Mouse (Mus musculus) embryonic facial prominence, embryonic 13.5 days (tissue): Measurements from ENCODE around the gene Cog1. TPM values are rescaled to one million over a fixed set of nuclear protein-coding genes. Genes with fewer than 3 reads are reported as not detected.

Experiments
- ATAC-seq: fragments of 200-750 bp; cut with Nextera tagmentation; 2 replicates; pipeline ENCODE4 v1.8.0; 2017; ENCODE audit warnings: low read depth; ENCODE audit not compliant: insufficient number of reproducible peaks, insufficient read depth, low FRiP score, low TSS enrichment
- H3K27ac ChIP-seq: fragments of 300-500 bp; sonication (generic); 2 replicates; pipeline ENCODE4 v1.5.1; 2015; ENCODE audit warnings: moderate library complexity, mild to moderate bottlenecking, inconsistent platforms
- H3K27me3 ChIP-seq: fragments of 300-500 bp; sonication (generic); 2 replicates; pipeline ENCODE4 v1.6.1; 2015; ENCODE audit warnings: mild to moderate bottlenecking, inconsistent platforms
- H3K36me3 ChIP-seq: fragments of 300-500 bp; sonication (generic); 2 replicates; pipeline ENCODE4 v1.6.1; 2015; ENCODE audit warnings: mild to moderate bottlenecking, inconsistent platforms
- H3K4me1 ChIP-seq: fragments of 300-500 bp; sonication (generic); 2 replicates; pipeline ENCODE4 v1.6.1; 2015; ENCODE audit warnings: inconsistent platforms
- H3K4me2 ChIP-seq: fragments of 300-500 bp; sonication (generic); 2 replicates; pipeline ENCODE4 v1.6.1; 2015; ENCODE audit warnings: moderate library complexity, mild to moderate bottlenecking, inconsistent platforms
- H3K4me3 ChIP-seq: fragments of 300-500 bp; sonication (generic); 2 replicates; pipeline ENCODE4 v1.5.1; 2015; ENCODE audit warnings: mild to moderate bottlenecking, inconsistent platforms
- H3K9ac ChIP-seq: fragments of 300-500 bp; sonication (generic); 2 replicates; pipeline ENCODE4 v1.6.1; 2015; ENCODE audit warnings: mild to moderate bottlenecking, inconsistent platforms
- H3K9me3 ChIP-seq: fragments of 300-500 bp; sonication (generic); 2 replicates; pipeline ENCODE4 v1.6.1; 2016; ENCODE audit warnings: inconsistent platforms
- WGBS: fragments of 180-500 bp; shearing (Covaris S2); methylation state at CpG from one replicate; pipeline ENCODE4 v1.1.7; 2015; ENCODE audit warnings: mixed read lengths; 5-methylcytosine and 5-hydroxymethylcytosine counted together
- polyA plus RNA-seq: library from polyadenylated mRNA; unstranded; fragments of >200 nt; fragmentation: Nextera tagmentation; extraction: Ambion mirVana; gene quantifications from 2 replicates; pipeline ENCODE4 v1.2.1, GENCODE M21; 2015

Gene Cog1
- polyA plus RNA-seq, 1 experiment from 2014 or later: 24.3 TPM

- 78% methylated on average over 4 of the region's 4 CpGs for WGBS
- H3K27me3 ChIP-seq: no peaks in the 10 kb centered on the region
- peaks cover 74% of the 10 kb centered on the region for H3K36me3 ChIP-seq
- H3K4me3 ChIP-seq: no peak overlapping the region
- no peak for ATAC-seq
- no peak overlapping the region for H3K9ac ChIP-seq
- no peak overlapping the region for H3K27ac ChIP-seq
- no peaks in the 10 kb centered on the region for H3K9me3 ChIP-seq
- H3K4me2 ChIP-seq: no peak overlapping the region
- peaks cover 16% of the 10 kb centered on the region; the same call in 1 of the 2 replicates for H3K4me1 ChIP-seq
Observed at GRCm38 (mm10) chr11:113669711-113670110, 20.7 kb downstream of the Cog1 start.

- no peaks in the 10 kb centered on the region for H3K9me3 ChIP-seq
- no peak overlapping the region for H3K4me3 ChIP-seq
- peaks cover 6% of the 10 kb centered on the region; the same call in 1 of the 2 replicates for H3K4me1 ChIP-seq
- no peak overlapping the region for H3K9ac ChIP-seq
- H3K27me3 ChIP-seq: no peaks in the 10 kb centered on the region
- 93% methylated on average over 4 of the region's 4 CpGs for WGBS
- ATAC-seq: no peak
- no peak overlapping the region for H3K27ac ChIP-seq
- H3K36me3 ChIP-seq: peaks cover 77% of the 10 kb centered on the region
- H3K4me2 ChIP-seq: no peak overlapping the region
Observed at GRCm38 (mm10) chr11:113673614-113674013, 24.6 kb downstream of the Cog1 start.

DNA sequence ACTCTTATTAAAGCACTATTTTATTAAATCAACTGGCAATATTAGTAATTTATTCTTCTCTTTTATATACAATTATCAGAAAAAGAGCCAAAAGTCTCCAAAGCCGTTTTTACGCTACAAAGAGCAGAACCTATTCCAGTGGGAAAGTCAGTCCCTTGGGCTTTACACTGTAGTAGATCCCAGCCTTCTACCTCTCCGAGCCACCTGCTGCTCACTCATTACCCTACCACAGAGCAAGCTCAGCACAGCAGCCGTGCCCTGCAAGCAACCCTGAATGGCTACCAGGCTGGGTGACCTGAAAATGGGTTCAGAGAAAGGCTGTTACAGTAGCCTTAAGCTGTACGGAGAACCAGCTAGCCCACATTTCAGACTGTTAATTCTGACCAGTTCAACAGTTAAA is 25.6 kb downstream of the Cog1 start:
- H3K36me3 ChIP-seq: peaks cover 70% of the 10 kb centered on the region
- H3K4me2 ChIP-seq: no peak overlapping the region
- H3K27ac ChIP-seq: no peak overlapping the region
- no peak for ATAC-seq
- peaks cover 6% of the 10 kb centered on the region; the same call in 1 of the 2 replicates for H3K4me1 ChIP-seq
- no peaks in the 10 kb centered on the region for H3K9me3 ChIP-seq
- no peak overlapping the region for H3K9ac ChIP-seq
- 86% methylated on average over 5 of the region's 5 CpGs for WGBS
- no peak overlapping the region for H3K4me3 ChIP-seq
- H3K27me3 ChIP-seq: no peaks in the 10 kb centered on the region

DNA sequence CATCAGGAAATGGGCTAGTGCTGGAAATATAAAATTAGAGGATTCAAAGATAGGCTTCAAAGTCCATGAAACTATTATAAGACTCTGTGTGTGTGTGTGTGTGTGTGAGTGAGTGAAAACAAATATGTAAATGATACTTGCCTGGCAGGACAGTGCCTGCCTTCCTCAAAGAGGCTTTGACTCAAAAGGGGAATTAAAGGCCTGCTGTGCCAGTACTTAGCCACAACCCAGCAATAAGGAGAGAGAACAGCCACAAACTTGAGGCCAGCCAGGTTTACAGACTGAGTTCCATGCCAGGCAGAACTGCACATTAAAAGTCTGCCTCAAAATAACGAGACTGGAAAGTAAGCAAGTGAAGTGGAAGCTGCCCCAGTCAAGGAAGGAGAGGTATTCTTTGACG is 27.9 kb downstream of the Cog1 start:
- Histone ChIP-seq H3K4me2 (no peak overlapping the region), H3K4me3 (no peak overlapping the region), H3K27ac (peak overlapping the region; percentile 19; the same call in 1 of the 2 replicates), H3K9ac (no peak overlapping the region), H3K27me3 (no peaks in the 10 kb centered on the region), H3K36me3 (peaks cover 50% of the 10 kb centered on the region), H3K9me3 (no peaks in the 10 kb centered on the region), H3K4me1 (peaks cover 18% of the 10 kb centered on the region; the same call in 1 of the 2 replicates)
- 75% methylated on average over 2 of the region's 2 CpGs for WGBS
- no peak for ATAC-seq

- Histone ChIP-seq H3K4me2 (no peak overlapping the region), H3K9me3 (no peaks in the 10 kb centered on the region), H3K4me3 (no peak overlapping the region), H3K27me3 (no peaks in the 10 kb centered on the region), H3K36me3 (peaks cover 45% of the 10 kb centered on the region), H3K27ac (peak overlapping the region; percentile 19; the same call in 1 of the 2 replicates), H3K4me1 (peaks cover 19% of the 10 kb centered on the region), H3K9ac (no peak overlapping the region)
- WGBS: 81% methylated on average over 2 of the region's 2 CpGs
- ATAC-seq: no peak
Observed at GRCm38 (mm10) chr11:113677378-113677777, 28.4 kb downstream of the Cog1 start.

GRCm38 (mm10) chr11:113678373-113678772 is 29.4 kb downstream of the Cog1 start:
- H3K9ac ChIP-seq: no peak overlapping the region
- no peak overlapping the region for H3K27ac ChIP-seq
- no peak for ATAC-seq
- no peak overlapping the region for H3K4me3 ChIP-seq
- H3K36me3 ChIP-seq: peaks cover 35% of the 10 kb centered on the region
- no peaks in the 10 kb centered on the region for H3K27me3 ChIP-seq
- no peaks in the 10 kb centered on the region for H3K9me3 ChIP-seq
- 84% methylated on average over 8 of the region's 8 CpGs for WGBS
- H3K4me1 ChIP-seq: peaks cover 24% of the 10 kb centered on the region
- no peak overlapping the region for H3K4me2 ChIP-seq

DNA sequence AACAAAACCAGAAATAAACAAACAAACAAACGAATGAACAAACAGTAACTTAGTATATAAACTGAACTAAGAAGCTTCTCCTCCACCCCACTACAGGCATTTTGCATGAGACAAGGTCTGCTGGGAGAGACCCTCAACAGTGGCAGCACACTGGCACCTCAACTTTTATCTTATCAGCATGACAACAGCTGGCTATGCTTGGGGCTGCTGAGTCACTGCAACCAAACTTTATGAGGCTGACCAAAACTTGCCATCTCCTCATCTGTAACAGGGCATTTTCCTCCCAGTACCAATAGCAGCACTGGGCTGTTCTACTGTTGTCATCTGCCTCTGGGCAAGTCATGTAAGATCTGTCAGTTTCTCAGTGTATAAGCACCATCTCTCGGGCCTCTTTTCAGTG is 32.0 kb downstream of the Cog1 start:
- Histone ChIP-seq H3K4me1 (peaks cover 35% of the 10 kb centered on the region), H3K9ac (no peak overlapping the region)

GRCm38 (mm10) chr11:113681979-113682378 is 33.0 kb downstream of the Cog1 start:
- Histone ChIP-seq H3K27ac (no peak overlapping the region), H3K4me1 (peaks cover 42% of the 10 kb centered on the region), H3K36me3 (peaks cover 1% of the 10 kb centered on the region; the same call in 1 of the 2 replicates), H3K9ac (no peak overlapping the region), H3K4me3 (peak overlapping the region; percentile 70), H3K27me3 (no peaks in the 10 kb centered on the region), H3K4me2 (peak overlapping the region; percentile 86), H3K9me3 (no peaks in the 10 kb centered on the region)
- ATAC-seq: no peak

More for the DNA sequence above, 32.0 kb downstream of the Cog1 start:
- no peak overlapping the region for H3K4me2 ChIP-seq
- H3K27me3 ChIP-seq: no peaks in the 10 kb centered on the region
- WGBS: 86% methylated on average over 2 of the region's 2 CpGs
- H3K27ac ChIP-seq: no peak overlapping the region
- no peak for ATAC-seq
- no peak overlapping the region for H3K4me3 ChIP-seq
- peaks cover 12% of the 10 kb centered on the region for H3K36me3 ChIP-seq
- H3K9me3 ChIP-seq: no peaks in the 10 kb centered on the region

- H3K9me3 ChIP-seq: no peaks in the 10 kb centered on the region
- H3K36me3 ChIP-seq: peaks cover 6% of the 10 kb centered on the region
- H3K27ac ChIP-seq: peak overlapping the region; percentile 94
- H3K4me1 ChIP-seq: peaks cover 38% of the 10 kb centered on the region
- H3K9ac ChIP-seq: peak overlapping the region; percentile 87
- WGBS: 3% methylated on average over 38 of the region's 38 CpGs
- peak; percentile 30; the same call in 1 of the 2 replicates for ATAC-seq
- H3K4me2 ChIP-seq: peak overlapping the region; percentile 86
- peak overlapping the region; percentile 70 for H3K4me3 ChIP-seq
- H3K27me3 ChIP-seq: no peaks in the 10 kb centered on the region
Observed at GRCm38 (mm10) chr11:113682897-113683626, 34.1 kb downstream of the Cog1 start.

DNA sequence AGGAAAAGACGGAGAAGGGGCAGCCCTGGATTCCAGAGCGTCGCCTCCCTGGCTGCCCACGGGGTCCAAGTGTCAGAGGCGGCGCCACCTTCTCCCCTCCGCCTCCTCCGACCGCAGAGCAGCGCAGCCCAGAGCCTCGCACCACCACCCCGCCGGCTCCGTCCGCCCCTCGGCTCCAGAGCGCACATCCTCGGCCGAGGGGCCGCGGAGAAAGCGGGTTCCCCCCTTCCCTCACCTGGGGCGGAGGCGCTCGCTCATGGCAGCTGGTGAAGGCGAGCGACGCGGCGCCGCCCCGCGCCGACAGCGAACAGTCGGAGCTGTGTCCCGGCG is 34.6 kb downstream of the Cog1 start:
- Histone ChIP-seq H3K4me2 (peak overlapping the region; percentile 86), H3K4me3 (peak overlapping the region; percentile 70), H3K9me3 (no peaks in the 10 kb centered on the region), H3K36me3 (peaks cover 11% of the 10 kb centered on the region), H3K27me3 (no peaks in the 10 kb centered on the region), H3K9ac (peak overlapping the region; percentile 87), H3K4me1 (peaks cover 38% of the 10 kb centered on the region), H3K27ac (peak overlapping the region; percentile 94)
- 0% methylated on average over 25 of the region's 38 CpGs for WGBS
- ATAC-seq: peak; percentile 75

DNA sequence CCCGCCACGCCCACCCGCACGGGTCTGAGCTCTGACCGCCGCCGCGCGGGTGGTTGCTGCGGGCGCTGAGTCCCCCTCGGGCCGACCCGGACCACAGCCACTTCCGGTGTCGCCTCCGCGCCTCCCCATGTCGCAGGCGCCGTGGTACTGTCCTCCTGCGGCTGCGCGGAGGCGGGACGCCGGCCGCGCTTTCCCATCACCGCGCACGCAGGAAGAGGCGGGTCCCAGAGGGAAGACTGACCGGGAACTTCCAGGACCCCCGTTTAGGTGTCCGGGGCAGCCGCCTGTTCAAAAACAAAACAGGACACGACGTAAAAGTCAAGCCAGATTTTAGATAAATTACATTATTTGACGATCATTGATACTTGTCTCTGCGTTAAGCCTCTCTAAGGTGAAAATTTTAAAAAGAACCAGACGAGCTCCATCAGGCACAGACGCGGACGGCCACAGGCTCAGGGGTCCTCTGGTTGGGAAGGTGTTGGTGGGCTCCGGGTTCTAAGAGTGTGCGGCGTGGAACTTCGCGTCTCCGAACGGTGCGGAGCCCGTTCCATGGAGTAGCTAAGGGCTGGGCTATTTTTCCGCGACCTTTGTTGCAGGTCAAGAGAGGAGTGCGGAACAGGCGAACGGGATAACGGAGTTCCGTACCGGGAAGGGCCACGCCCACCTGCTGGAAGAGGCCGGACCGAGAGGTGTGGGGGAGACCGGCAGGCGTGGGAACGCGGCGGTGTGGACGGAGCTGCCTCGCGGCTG is 35.2 kb downstream of the Cog1 start, which contains the start of the genes Fam104a and D11Wsu47e:
Fam104a (minus strand) TSS at position 199 of the 750 bp plus-strand sequence.
D11Wsu47e (plus strand) TSS at position 456 of the 750 bp plus-strand sequence.
- Histone ChIP-seq H3K9me3 (no peaks in the 10 kb centered on the region), H3K4me1 (peaks cover 38% of the 10 kb centered on the region), H3K36me3 (peaks cover 17% of the 10 kb centered on the region), H3K4me3 (peak within 1 kb of the TSS; percentile 70), H3K27me3 (no peaks in the 10 kb centered on the region), H3K9ac (peak within 1 kb of the TSS; percentile 87), H3K4me2 (peak within 1 kb of the TSS; percentile 86), H3K27ac (peak within 1 kb of the TSS; percentile 94)
- ATAC-seq: peak; percentile 92
- under 1% methylated on average over 73 of the region's 73 CpGs for WGBS
